Mouse (Mus musculus): ENCODE measurements around the gene Espl1. TPM values are rescaled to one million over a fixed set of nuclear protein-coding genes. Genes with fewer than 3 reads are reported as not detected.
A peak's percentile ranks its signal among the peaks of the same experiment; 100 is the strongest.

Gene Espl1
- total RNA-seq (2015): 33.9 and 34.8 TPM in 2 replicates
- 15.0 and 19.2 TPM in 2 replicates for total RNA-seq (2017)

- ATAC-seq (replicated peaks; ENCODE audit: poor library complexity): peak; percentile 100
Measured at GRCm38 (mm10) chr15:102295633-102296367, at the start of gene Espl1. Gene Espl1 (plus strand): TSS chr15:102296266.

- ATAC-seq (replicated peaks; ENCODE audit: poor library complexity): peak; percentile 48
Measured at GRCm38 (mm10) chr15:102246866-102247251, 49.2 kb upstream of the Espl1 start.

GRCm38 (mm10) chr15:102247252-102248130 lies 48.6 kb upstream of the Espl1 start:
- peak; percentile 7 for ATAC-seq (replicated peaks; ENCODE audit: poor library complexity)

GRCm38 (mm10) chr15:102248131-102248811 lies 47.8 kb upstream of the Espl1 start:
- ATAC-seq (replicated peaks; ENCODE audit: poor library complexity): no peak

GRCm38 (mm10) chr15:102248812-102249191 lies 47.3 kb upstream of the Espl1 start:
- no peak for ATAC-seq (replicated peaks; ENCODE audit: poor library complexity)

- ATAC-seq (replicated peaks; ENCODE audit: poor library complexity): no peak
Measured at GRCm38 (mm10) chr15:102249251-102249691, 46.8 kb upstream of the Espl1 start.

GRCm38 (mm10) chr15:102249967-102250366 lies 46.1 kb upstream of the Espl1 start:
- no peak for ATAC-seq (replicated peaks; ENCODE audit: poor library complexity)

- no peak for ATAC-seq (replicated peaks; ENCODE audit: poor library complexity)
Measured at GRCm38 (mm10) chr15:102250521-102250920, 45.5 kb upstream of the Espl1 start.

- no peak for ATAC-seq (replicated peaks; ENCODE audit: poor library complexity)
Measured at GRCm38 (mm10) chr15:102255547-102256255, 40.4 kb upstream of the Espl1 start.

- ATAC-seq (replicated peaks; ENCODE audit: poor library complexity): no peak
Measured at GRCm38 (mm10) chr15:102256431-102257201, 39.5 kb upstream of the Espl1 start.

GRCm38 (mm10) chr15:102257202-102258075 lies 38.6 kb upstream of the Espl1 start, which contains the start of gene Rarg:
Gene Rarg (minus strand): TSS chr15:102257517.
- peak; percentile 40 for ATAC-seq (replicated peaks; ENCODE audit: poor library complexity)

- ATAC-seq (replicated peaks; ENCODE audit: poor library complexity): no peak
Measured at GRCm38 (mm10) chr15:102258076-102258470, 38.0 kb upstream of the Espl1 start.

GRCm38 (mm10) chr15:102258581-102259253 lies 37.3 kb upstream of the Espl1 start:
- no peak for ATAC-seq (replicated peaks; ENCODE audit: poor library complexity)

- ATAC-seq (replicated peaks; ENCODE audit: poor library complexity): peak; percentile 27; the same call in 1 of the 2 replicates
Measured at GRCm38 (mm10) chr15:102262582-102262981, 33.5 kb upstream of the Espl1 start.

GRCm38 (mm10) chr15:102263037-102263436 lies 33.0 kb upstream of the Espl1 start:
- ATAC-seq (replicated peaks; ENCODE audit: poor library complexity): no peak

- peak; percentile 55; the same call in 1 of the 2 replicates for ATAC-seq (replicated peaks; ENCODE audit: poor library complexity)
Measured at GRCm38 (mm10) chr15:102265548-102265947, 30.5 kb upstream of the Espl1 start.

GRCm38 (mm10) chr15:102270274-102270960 lies 25.6 kb upstream of the Espl1 start, which contains the start of gene Gm9918:
Gene Gm9918 (plus strand): TSS chr15:102270563.
- ATAC-seq (replicated peaks; ENCODE audit: poor library complexity): no peak
